Mouse (Mus musculus) monocyte, adult 2 months (primary cell): Measurements from ENCODE around the gene Raet1e.
A peak's percentile ranks its signal among the peaks of the same experiment; 100 is the strongest.
"Not testable (repeated sequence)": the region's sequence is repeated elsewhere in the genome, so short reads cannot be mapped to it uniquely, and the experiment has no call there.

Source experiments
- DNase-seq, 2 experiments: peaks; one replicate each; pipeline ENCODE4 v3.0.0; 2022; ENCODE audit warnings: low spot score in 2 of 2, low read depth in 1 of 2

Gene Raet1e

DNA sequence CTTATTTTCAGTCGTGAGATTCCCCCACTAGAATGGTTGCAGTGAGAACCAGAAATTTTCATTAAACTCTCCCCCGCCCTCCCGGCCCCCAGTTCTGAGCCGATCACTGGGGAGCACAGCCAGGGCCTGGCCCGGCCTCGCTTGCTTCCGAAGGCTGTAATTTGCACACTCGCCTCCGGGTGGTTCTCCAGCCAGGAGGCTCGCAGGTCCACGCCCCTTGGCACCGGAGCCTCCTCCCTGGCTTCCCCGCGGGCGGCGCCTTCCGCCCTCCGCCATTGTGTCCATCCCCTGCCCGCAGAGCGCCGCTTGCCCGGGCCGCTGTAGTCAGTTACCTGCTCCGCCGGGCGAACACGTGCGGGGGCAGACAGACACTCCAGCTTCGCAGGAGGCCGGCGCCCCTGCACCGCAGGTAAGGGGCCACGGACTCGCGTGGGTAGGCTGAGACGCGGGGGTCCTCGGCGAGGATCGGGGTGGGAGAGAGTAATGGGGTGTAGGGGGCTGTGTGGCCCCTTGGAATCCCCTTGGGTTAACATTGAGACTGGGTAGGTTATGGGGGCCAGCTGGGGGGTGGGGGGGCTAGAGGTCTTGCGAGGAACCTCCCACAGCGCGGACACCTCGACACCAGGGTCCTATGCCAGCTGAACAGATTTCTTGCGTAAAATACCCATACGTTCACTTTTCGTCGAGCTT, at the start of gene Raet1e, which contains the start of gene H60b:
TSS of gene Raet1e (plus strand) at position 260 of the 690 bp plus-strand sequence.
TSS of gene H60b (plus strand) at position 277 of the 690 bp plus-strand sequence.
- DNase-seq = peak in 1 of 2 experiments; percentile 20

DNA sequence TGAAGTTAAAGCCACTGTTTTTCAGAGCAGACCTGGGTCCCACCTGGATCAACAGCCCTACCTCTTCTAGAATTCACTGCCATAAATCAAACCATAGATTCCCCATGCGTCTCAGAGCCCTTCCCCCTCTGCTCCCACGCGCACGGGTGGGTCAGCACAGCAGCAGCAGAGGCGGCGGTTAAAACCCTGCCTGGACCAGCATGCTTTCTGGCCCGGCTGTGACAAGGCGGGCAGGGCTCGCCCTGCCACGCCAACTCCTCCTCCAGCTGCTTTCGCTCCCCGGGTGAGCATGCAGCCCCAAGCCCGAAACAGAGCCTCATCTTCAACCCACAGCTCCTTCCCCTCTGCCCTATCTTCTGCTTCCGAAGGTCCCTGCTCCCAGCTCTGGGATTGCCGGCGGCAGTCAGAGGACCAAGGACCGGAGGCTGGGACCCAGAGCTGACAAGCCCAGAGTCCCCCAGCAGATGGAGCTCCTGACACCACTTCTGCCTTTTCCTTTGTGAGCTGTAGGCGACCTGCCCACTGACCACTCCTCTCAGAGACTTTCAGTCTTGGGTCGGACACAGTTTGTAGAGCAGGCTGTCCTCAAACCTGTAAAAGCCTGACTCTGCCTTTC, 17.6 kb upstream of the Raet1e start:
- peak in 1 of 2 experiments; percentile 41 for DNase-seq

DNA sequence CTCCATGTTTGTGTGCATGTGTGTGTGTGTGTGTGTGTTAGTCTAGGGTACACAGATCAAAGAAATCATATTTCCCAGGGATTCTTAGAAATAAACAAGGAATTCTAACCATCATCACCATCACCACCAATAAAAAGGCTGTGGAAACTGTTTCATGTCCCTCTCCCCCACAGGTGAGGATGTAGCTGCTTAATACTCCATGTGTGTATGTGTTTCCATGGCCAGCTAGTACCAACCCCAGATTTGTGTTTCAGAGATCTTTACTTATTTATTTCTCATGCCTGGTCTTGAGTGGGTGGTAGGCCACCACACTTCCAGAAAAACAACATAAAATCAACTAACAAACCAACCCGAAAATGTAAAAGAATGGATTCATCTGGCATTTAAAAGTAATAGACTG, 16.2 kb upstream of the Raet1e start:
- DNase-seq = not testable (repeated sequence)

DNA sequence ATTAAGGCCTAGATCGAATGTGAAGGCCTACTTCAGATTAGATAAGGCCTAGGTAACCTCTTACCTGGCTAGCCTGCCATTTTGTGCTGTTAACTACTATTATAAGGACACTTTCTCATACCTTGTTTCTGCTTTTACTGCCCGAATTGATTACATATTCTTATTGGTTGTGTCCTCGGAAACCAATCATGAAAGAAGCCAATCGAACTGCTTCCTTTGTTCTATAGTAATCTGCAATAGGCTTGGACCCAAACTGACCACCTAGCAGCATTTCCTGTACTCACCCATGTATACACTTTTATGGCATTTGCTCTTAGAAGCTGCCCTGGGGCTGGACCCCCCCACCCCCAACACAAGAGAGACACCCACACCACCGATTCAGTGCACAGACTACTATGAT, 15.4 kb upstream of the Raet1e start:
- no peak for DNase-seq

DNA sequence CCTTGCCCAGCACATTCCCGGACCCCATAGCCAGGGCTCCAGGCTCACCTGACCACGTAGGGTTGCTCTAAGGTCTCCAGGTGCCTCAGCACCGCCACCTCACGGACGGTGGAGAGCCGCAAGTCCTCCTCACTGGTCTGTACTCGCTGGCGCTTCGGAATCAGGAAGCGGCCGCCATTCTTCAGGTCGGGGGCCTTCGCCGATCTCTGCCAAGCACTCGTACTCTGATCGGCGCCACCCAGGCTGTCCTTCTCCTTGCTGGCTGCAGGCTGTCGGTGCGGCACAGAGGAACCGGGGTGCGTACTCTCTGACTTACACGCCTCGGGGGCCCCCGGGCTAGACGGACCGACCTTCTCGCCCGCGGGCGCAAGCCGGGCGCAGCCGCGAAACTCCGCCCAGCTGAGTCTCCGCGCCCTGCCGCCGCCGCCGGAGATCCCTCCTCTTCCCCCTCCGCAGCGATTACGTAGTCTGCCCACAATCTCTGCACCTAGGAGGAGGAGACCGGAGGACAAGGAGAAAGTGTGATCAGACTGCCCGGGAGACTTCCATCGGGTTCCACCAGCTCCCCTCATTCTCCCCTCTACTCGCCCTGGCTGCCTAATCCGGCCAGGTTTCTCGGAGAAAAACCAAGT, 9.8 kb upstream of the Raet1e start:
- DNase-seq = peak; percentile 32 to 73

DNA sequence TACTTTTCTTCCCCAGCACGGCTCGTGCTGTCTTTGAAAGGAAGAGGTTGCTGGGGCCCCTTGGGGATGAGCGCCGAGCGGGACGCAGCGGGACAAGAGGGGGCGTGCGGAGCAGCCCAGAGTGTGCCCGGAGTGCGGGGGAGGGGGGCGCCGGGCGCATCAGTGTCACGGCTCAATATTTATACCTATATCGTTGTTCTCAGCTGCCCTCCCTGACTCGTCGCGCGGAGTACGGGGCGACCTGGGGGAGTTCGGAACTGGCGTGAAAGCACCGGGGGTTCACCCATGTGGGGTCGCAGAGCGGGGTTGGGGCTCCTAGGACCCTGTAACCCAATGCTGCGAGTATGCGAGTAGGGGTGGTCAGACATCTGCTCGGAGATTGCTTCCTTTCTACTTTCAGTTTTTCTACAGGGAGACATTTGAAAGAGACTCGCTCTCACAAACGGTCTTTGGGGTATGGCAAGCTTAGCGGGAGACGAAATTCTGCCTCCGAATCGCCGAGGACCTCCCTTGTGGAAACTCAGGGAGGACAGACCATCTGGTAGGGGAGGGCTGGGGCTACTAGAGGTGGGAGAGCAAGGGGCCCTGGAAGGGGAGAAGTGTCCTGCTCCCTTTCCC, 9.2 kb upstream of the Raet1e start, which contains the start of gene E030030I06Rik:
TSS of gene E030030I06Rik (minus strand) at position 198 of the 618 bp plus-strand sequence.
- peak in 1 of 2 experiments; percentile 8 for DNase-seq

DNA sequence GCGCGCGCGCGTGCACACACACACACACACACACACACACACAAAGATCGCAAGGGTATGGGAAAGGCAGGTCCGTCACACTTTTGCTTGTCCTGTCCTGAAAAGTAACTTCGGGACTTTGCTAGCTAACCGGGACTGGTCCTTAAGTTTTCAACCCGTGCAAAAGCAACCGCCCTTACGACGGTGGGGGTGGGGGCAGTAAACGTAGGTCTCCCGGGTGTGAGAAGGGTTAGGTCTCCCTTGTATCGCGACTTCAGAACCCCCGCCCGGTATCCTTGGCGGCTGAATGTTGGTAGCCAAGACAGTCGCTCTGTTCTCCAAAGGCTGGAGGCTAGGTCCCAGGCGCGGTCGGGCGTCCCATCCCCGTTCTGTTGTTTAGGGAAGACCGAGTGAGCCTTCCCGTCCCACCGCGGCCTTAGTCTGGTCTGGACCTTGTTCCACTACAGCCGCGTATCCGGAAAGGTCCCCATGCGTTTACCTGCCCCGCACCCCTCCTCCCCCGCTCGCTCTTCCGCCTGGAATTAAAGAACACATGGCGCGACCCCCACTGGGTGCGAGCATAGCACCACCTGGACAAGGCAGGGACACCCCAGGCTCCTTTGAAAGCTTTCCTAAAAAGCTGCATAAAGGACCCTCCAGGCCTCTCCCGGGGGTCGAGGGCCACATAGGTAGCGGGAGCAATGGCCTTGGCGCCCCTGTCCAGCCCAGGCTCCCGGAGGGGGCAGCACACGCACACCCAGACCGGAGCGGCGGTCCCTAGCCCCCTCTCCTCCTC, 8.5 kb upstream of the Raet1e start:
- no peak for DNase-seq

DNA sequence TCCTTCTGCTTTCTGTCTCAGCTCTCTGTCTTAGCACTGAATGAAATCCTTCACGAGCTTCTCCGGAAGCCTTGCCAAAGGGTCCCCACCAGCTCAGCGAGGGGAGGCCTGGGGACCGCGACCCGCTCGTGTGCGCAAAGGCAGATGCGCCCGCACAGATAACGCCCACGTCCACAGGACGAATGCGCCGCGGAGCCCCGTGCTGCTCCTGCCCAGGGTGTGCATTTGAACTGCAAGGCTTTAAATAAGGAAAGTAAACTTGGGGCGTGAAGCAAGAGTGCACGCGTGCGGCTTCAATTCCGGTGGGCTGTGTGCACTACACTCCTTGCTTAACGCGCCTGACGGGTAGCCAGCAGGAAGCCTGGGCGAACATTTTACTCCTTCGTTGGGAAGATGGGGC, 7.8 kb upstream of the Raet1e start:
- no peak for DNase-seq

DNA sequence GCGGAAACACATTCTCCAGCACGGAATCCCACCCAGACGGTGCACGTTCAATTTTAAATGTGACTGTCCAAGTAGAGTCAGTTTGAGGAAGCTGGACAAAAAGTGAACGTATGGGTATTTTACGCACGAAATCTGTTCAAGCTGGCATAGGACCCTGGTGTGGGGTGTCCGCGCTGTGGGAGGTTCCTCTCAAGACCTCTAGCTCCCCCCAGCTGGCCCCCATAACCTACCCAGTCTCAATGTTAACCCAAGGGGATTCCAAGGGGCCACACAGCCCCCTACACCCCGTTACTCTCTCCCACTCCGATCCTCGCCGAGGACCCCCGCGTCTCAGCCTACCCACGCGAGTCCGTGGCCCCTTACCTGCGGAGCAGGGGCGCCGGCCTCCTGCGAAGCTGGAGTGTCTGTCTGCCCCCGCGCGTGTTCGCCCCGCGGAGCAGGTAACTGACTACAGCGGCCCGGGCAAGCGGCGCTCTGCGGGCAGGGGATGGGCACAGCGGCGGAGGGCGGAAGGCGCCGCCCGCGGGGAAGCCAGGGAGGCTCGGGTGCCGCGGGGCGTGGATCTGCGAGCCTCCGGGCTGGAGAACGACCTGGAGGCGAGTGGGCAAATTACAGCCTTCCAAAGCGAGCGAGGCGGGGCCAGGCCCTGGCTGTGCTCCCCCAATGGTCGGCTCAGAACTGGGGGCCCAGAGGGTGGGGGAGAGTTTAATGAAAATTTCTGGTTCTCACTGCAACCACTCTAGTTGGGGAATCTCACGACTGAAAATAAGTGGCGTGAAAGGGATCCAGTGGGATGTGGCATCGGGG, 7.1 kb upstream of the Raet1e start:
- DNase-seq = not testable (repeated sequence)

DNA sequence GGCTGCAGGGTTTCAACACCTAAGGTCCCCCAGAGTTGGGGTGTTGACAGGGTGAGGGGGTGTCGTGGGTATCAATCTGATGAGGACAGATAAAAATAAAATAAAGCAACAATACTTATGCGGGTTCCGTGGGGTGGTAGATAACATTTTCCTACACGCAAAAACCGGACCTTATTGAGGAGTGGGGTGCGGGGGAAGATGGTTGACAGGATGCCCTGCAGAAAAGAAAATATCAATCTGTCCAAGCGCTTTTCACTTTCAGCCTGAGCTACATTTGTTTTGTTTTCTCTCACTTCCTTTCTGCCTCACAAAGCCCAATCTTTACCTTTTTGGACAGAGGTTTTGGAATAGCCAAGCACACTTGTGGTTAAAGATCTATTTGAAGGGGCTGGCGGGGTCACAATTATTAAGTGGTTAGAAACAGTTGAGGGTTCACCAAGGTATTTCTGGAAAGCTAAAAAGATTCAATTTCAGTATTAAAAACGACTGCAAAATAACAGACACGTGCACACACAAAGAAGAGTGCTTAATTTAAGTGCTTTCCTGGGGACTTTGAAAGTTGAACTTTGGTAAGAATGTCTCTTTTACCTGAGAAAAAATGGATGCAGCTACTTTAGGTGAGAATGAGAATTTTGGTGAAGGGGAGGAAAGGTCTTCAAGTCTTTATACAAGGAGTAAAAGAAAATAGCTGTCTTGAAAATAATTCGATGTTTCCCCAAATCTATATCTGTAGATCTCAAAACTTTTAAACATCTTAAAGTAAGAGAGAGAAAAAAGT, 6.3 kb upstream of the Raet1e start:
- DNase-seq = not testable (repeated sequence)

DNA sequence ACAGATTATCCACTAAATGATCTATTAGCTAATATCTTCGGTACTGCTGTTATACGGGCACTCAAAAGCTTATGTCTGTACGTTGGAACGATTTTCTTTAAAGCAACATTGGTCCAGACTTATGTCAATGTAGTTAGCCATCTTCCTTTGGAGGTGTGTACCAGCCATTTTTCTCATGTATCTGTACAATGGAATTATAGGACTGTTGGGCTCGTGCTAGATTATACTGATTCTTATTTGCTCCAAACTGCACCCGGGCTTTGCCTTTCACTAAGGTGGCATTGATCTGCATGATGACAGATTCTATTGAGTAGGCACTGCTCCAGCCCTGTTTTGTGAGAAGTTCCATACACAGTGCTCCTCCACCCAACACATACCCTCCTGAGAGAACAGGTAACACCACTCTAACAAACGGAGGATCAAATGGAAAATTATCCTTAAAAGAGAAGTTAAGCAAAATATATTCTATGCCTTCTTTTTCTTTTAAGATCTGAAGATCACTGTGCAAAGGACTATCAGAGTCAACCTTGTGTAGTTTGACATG, 5.2 kb upstream of the Raet1e start:
- not testable (repeated sequence) for DNase-seq

DNA sequence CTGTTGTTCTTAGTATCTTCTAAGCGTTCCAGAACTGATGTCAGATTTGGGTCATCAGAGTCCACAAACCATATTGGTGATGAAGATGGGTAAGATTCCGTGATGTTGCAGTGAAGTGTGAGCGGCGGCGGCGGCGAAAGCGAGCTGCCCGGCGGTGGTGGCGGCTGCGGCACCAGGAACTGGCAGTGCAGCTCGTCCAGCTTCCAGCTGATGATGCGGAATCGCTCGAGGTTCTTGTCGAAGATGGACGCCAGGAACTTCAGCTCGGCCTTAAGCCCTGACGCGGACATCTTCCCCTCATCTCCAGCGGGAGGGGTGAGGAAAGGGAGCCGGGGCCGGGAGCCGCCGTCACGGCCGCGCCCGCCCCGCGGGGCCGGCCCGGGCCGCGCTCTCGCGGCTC, 4.2 kb upstream of the Raet1e start:
- peak in 1 of 2 experiments; percentile 16 for DNase-seq

DNA sequence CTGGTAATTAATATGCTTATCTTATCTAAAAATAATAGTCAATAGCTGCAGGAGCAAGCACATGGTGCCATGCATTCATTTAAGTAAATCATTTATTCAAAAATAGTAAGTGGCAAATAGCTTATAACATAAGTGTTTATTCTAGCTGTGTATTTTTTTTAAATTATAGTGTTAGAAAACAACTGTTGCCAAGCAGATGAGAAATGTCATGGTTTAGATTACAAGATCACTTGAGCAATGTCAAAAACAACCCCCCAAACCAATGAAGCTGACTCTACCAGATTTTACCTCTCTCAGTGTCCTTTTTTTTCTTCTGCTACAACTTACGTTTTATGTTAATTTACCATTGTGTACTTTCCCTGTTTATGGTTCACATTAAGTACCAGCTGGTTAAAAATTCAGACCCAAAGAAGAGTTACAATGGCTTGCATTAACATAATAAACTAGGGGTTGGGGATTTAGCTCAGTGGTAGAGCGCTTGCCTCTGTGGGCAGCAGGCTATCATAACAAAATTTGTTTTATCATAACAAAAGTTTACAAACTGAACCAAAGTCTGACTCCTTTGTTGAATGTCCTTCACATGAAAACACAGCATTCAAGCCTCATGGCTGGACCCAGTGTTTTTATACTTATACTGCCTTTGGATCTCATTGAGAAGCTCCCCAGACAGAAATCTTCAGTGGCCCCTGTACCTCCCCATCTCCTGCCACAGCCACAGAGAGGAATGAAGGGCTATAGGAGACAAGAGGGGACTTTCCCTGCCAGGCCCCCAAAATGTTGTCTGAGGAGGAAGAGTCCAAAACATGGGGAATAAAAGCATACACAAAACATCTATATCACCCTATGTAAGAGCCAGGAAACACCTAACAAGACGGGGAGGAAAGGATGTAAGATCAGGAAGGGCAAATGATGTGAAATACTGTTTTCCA, 3.2 kb upstream of the Raet1e start:
- no peak for DNase-seq

DNA sequence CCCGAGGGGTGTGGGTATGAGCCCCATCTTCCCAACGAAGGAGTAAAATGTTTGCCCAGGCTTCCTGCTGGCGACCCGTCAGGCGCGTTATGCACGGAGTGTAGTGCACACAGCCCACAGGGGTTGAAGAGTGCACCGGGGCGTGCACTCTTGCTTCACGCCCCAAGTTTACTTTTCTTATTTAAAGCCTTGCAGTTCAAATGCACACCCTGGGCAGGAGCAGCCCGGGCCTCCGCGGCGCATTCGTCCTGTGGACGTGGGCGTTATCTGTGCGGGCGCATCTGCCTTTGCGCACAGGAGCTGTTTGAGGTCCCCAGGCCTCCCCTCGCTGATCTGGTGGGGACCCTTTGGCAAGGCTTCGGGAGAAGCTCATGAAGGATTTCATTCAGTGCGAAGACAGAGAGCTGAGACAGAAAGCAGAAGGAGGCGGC, 777 bp downstream of the Raet1e start:
- no peak for DNase-seq

DNA sequence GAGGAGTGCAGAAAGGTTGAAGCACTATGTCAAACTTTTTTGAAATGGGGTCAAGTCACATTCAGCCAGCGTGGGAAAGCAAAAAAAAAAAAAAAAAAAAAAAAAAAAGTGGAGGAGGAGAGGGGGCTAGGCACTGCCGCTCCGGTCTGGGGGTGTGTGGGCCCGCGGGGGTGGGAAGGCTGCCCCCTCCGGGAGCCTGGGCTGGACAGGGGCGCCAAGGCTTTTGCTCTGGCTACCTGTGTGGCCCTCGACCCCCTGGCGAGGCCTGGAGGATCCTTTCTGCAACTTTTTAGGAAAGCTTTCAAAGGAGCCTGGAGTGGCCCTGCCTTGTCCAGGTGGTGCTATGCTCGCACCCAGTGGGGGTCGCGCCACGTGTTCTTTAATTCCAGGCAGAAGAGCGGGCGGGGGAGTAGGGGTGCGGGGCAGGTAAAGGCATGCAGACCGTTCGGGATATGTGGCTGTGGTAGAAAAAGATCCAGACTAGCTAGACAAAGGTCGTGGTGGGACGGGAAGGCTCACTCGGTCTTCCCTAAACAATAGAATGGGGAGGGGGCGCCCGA, 1.3 kb downstream of the Raet1e start:
- DNase-seq = no peak

DNA sequence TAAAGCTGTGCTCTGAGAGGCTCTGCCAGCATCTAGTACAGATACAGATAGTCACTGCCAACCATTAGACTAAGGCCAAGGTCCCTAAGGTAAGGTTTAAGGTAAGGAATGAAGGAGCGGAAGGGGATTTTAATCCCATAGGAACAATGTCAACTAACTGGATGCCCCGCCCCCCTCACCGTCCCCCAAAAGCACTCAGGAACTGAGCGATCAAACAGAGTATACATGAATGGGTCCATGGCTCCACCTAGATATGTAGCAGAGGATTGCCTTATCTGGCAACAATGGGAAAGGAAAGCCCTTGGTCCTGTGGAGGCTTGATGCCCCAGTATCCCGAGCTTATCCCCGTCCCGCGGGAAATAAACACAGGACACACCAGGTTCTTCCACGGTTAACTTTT, 4.9 kb downstream of the Raet1e start:
- not testable (repeated sequence) for DNase-seq
